Mouse (Mus musculus): Measurements from ENCODE around the gene Gpd1. TPM values are rescaled to one million over a fixed set of nuclear protein-coding genes. Genes with fewer than 3 reads are reported as not detected.
"Not testable (repeated sequence)": the region's sequence is repeated elsewhere in the genome, so short reads cannot be mapped to it uniquely, and the experiment has no call there.

The Gpd1 gene
- polyA plus RNA-seq, 1 experiment from 2014 or later: 0.92 TPM

DNA sequence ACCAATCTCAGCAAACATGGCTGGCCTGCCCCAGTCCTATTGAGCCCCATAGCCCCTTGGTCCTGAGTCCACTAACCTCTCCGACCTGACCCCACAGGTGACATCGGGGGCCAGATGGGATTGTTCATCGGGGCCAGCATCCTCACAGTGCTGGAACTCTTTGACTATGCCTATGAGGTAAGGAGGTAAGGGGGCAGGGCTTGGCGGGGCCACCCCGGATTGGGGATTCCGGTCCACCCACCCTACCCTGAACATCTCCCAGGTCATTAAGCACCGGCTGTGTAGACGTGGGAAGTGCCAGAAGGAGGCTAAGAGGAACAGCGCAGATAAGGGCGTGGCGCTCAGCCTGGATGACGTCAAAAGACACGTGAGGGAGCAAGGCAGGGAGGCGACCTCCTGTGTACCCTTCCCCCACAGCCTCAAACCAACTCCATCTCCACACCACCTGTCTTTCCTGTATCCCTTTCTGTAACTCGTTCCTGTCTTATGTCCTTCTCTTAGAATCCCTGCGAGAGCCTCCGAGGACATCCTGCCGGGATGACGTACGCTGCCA is 18.7 kb upstream of the Gpd1 start:
- H3K27me3 ChIP-seq (ENCODE audit: control insufficient read depth, insufficient read depth, low read length): no peaks in the 10 kb centered on the region
- 43% methylated on average over 20 of the region's 20 CpGs for WGBS
- H3K4me3 ChIP-seq (replicated peaks; ENCODE audit: low read depth, low read length): no peak overlapping the region
- H3K4me1 ChIP-seq (ENCODE audit: control insufficient read depth, insufficient read depth, low read length): peaks cover 8% of the 10 kb centered on the region
- H3K36me3 ChIP-seq (ENCODE audit: control insufficient read depth, insufficient read depth, low read length): peaks cover 60% of the 10 kb centered on the region
- H3K4me2 ChIP-seq (ENCODE audit: low read length): no peak overlapping the region
- no peak for DNase-seq
- H3K27ac ChIP-seq (replicated peaks; ENCODE audit: low read depth, low read length): no peak overlapping the region
- no peak overlapping the region for H3K9ac ChIP-seq (replicated peaks; ENCODE audit: low read length)
- ATAC-seq (ENCODE audit: low FRiP score, low TSS enrichment): no peak
- no peaks in the 10 kb centered on the region for H3K9me3 ChIP-seq (ENCODE audit: control insufficient read depth, low read length)

DNA sequence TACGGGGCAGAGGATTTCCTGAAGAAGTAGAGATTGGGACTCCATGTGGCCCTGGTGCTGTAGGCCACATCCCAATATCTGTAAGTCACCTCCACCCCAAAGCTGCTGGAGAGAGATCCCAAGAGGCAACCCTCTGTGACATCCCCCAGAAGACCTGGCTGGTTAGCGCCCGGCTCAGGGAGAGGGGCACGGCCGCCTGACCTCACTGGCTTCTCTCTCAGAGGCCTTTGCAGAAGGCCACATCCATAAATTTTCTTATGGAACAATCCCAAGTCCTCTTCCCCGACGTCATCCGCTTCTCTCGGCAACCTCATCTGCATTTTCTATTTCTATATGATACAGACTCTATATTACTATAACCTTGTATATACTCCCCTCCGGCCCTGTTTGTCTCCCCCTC is 17.6 kb upstream of the Gpd1 start:
- H3K9ac ChIP-seq (replicated peaks; ENCODE audit: low read length): no peak overlapping the region
- ATAC-seq (ENCODE audit: low FRiP score, low TSS enrichment) (no peak), DNase-seq (no peak)
- H3K4me3 ChIP-seq (replicated peaks; ENCODE audit: low read depth, low read length): no peak overlapping the region
- H3K4me2 ChIP-seq (ENCODE audit: low read length): no peak overlapping the region
- H3K27me3 ChIP-seq (ENCODE audit: control insufficient read depth, insufficient read depth, low read length): no peaks in the 10 kb centered on the region
- no peaks in the 10 kb centered on the region for H3K9me3 ChIP-seq (ENCODE audit: control insufficient read depth, low read length)
- 91% methylated on average over 10 of the region's 10 CpGs for WGBS
- no peak overlapping the region for H3K27ac ChIP-seq (replicated peaks; ENCODE audit: low read depth, low read length)
- H3K4me1 ChIP-seq (ENCODE audit: control insufficient read depth, insufficient read depth, low read length): peaks cover 19% of the 10 kb centered on the region
- H3K36me3 ChIP-seq (ENCODE audit: control insufficient read depth, insufficient read depth, low read length): peaks cover 68% of the 10 kb centered on the region

DNA sequence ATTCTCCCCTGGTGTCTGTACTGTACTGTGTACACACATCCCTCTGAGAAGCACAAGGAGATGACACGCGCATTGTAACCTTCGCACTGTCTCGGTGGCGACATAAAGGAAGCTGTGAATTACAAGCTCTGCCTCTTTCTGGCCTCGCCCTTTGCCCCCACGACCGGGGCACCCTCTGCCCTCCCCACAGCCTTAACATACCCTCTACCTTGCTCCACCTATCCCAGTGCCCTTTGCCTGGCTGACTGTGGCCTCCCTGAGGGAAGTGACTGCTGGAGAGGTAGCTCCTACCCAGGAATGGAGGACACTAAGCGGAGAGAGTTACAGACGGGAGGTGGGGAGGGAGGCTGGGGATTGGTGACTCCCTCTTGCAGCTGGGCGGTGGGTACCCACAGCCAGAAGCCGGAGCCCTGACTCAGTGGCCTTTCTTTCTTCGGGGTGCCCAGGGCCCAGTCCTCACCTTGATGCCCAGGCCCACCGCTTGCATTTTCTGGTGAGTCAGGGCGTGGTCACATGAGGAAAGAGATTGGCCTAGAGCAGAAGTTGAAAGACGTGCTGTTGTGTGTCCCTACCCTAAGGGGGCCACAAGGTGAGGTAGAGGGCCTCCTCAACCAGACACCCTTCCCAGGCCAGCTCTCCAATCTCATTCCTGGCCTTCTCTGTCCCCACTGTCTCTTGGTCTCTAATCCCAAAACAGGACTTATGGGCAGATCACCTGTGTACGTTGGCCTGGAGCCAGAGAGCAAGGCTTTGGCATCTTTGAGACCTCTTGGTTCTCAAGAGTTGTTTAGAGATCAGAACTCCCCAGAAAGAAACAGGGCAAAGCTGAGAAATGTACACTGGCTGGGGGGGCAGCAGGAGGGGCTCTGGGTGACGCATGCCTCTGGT is 16.9 kb upstream of the Gpd1 start:
- no peak for DNase-seq
- Histone ChIP-seq H3K9me3 (ENCODE audit: control insufficient read depth, low read length) (no peaks in the 10 kb centered on the region), H3K4me3 (replicated peaks; ENCODE audit: low read depth, low read length) (no peak overlapping the region), H3K27ac (replicated peaks; ENCODE audit: low read depth, low read length) (0 out of 2 replicates have a peak overlapping the region, but pooled peaks have one; percentile 26), H3K4me2 (ENCODE audit: low read length) (no peak overlapping the region), H3K4me1 (ENCODE audit: control insufficient read depth, insufficient read depth, low read length) (peaks cover 22% of the 10 kb centered on the region), H3K36me3 (ENCODE audit: control insufficient read depth, insufficient read depth, low read length) (peaks cover 66% of the 10 kb centered on the region), H3K27me3 (ENCODE audit: control insufficient read depth, insufficient read depth, low read length) (no peaks in the 10 kb centered on the region), H3K9ac (replicated peaks; ENCODE audit: low read length) (no peak overlapping the region)
- 89% methylated on average over 18 of the region's 18 CpGs for WGBS
- no peak for ATAC-seq (ENCODE audit: low FRiP score, low TSS enrichment)

DNA sequence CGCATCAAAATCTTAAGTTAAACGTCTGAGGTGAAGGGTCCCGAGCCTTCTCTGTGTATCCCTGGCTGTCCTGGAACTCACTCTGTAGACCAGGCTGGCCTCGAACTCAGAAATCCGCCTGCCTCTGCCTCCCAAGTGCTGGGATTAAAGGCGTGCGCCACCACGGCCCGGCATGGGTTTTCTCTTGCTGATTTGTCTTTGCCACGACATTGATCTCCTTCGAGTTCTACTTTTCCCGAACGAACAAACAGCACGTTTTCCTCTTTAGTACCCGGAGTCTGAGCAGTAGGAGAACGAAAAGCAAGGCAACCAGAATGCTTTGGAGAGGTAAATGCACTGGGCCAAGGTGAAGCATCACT is 15.7 kb upstream of the Gpd1 start:
- peak overlapping the region; percentile 85 for H3K4me3 ChIP-seq (replicated peaks; ENCODE audit: low read depth, low read length)
- H3K4me2 ChIP-seq (ENCODE audit: low read length): peak overlapping the region; percentile 98
- H3K36me3 ChIP-seq (ENCODE audit: control insufficient read depth, insufficient read depth, low read length): peaks cover 63% of the 10 kb centered on the region
- H3K9ac ChIP-seq (replicated peaks; ENCODE audit: low read length): peak overlapping the region; percentile 99; the same call in 1 of the 2 replicates
- WGBS: 49% methylated on average over 16 of the region's 16 CpGs
- peak overlapping the region; percentile 99 for H3K27ac ChIP-seq (replicated peaks; ENCODE audit: low read depth, low read length)
- not testable (repeated sequence) for DNase-seq; H3K27me3 ChIP-seq (ENCODE audit: control insufficient read depth, insufficient read depth, low read length); ATAC-seq (ENCODE audit: low FRiP score, low TSS enrichment); H3K9me3 ChIP-seq (ENCODE audit: control insufficient read depth, low read length)
- H3K4me1 ChIP-seq (ENCODE audit: control insufficient read depth, insufficient read depth, low read length): peaks cover 22% of the 10 kb centered on the region

DNA sequence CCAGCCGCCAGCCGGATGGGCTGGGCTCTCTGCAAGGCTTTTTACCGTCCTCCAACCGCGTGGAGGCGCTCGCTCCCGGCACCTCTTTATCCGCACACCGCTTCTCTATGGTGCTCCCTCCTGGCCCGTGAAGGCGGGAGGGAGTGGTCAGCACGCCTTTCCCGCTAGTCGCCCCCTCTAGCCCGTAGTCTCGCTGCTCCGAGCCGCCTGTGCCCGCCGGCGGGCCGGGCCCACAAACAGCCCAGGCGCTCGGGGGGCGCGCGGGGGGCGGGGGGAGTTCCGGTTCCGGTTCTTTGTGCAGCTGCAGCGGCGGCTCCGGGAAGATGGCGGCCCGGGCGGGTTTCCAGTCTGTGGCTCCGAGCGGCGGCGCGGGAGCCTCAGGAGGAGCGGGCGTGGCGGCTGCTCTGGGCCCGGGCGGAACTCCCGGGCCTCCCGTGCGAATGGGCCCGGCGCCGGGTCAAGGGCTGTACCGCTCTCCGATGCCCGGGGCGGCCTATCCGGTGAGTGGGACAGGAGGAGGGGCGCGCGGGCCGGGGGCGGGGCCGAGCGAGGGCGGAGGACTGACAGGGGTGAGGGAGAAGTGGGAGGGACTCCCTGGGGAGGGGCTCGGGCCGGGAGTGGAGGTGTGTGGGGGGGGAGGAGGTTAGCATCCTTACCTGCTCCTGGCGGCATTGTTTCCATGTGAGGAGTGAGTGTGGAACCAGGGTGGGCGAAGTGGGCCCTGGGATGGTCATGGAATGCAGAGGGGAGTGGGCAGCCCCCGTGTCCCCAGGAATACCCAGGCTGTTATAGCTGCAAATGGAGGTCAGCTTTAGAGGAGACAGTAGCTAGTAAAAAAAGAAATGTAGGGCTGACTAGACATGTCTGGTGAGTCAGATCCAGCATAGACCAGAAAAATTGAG is 15.1 kb upstream of the Gpd1 start, which contains the start of gene Smarcd1:
Gene Smarcd1, plus strand, starts transcription at position 131 of the 902 bp plus-strand sequence.
- Histone ChIP-seq H3K4me1 (ENCODE audit: control insufficient read depth, insufficient read depth, low read length) (peaks cover 22% of the 10 kb centered on the region), H3K9me3 (ENCODE audit: control insufficient read depth, low read length) (no peaks in the 10 kb centered on the region), H3K36me3 (ENCODE audit: control insufficient read depth, insufficient read depth, low read length) (peaks cover 63% of the 10 kb centered on the region), H3K4me3 (replicated peaks; ENCODE audit: low read depth, low read length) (peak within 1 kb of the TSS; percentile 85), H3K4me2 (ENCODE audit: low read length) (peak within 1 kb of the TSS; percentile 98), H3K27me3 (ENCODE audit: control insufficient read depth, insufficient read depth, low read length) (no peaks in the 10 kb centered on the region), H3K9ac (replicated peaks; ENCODE audit: low read length) (peak within 1 kb of the TSS; percentile 99), H3K27ac (replicated peaks; ENCODE audit: low read depth, low read length) (peak within 1 kb of the TSS; percentile 99)
- peak; percentile 98 for DNase-seq
- under 1% methylated on average over 71 of the region's 71 CpGs for WGBS
- peak; percentile 96 for ATAC-seq (ENCODE audit: low FRiP score, low TSS enrichment)

DNA sequence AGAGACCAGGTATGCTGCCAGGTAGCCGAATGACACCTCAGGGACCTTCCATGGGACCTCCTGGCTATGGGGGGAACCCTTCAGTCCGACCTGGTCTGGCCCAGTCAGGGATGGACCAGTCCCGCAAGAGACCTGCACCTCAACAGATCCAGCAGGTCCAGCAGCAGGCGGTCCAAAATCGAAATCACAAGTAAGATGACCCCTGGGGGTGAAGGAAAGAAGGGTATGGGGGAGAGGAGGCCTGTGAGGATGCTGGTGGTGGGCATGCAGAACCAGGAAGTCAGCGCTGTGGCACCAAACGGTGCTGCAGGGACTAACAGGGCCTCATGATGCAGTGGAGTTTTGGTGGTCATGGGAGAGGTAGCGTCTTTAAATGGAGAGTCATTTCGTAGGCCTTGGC is 14.2 kb upstream of the Gpd1 start:
- peak overlapping the region; percentile 85 for H3K4me3 ChIP-seq (replicated peaks; ENCODE audit: low read depth, low read length)
- no peaks in the 10 kb centered on the region for H3K27me3 ChIP-seq (ENCODE audit: control insufficient read depth, insufficient read depth, low read length)
- H3K4me1 ChIP-seq (ENCODE audit: control insufficient read depth, insufficient read depth, low read length): peaks cover 22% of the 10 kb centered on the region
- peak overlapping the region; percentile 98 for H3K4me2 ChIP-seq (ENCODE audit: low read length)
- no peaks in the 10 kb centered on the region for H3K9me3 ChIP-seq (ENCODE audit: control insufficient read depth, low read length)
- ATAC-seq (ENCODE audit: low FRiP score, low TSS enrichment): no peak
- 54% methylated on average over 9 of the region's 9 CpGs for WGBS
- H3K36me3 ChIP-seq (ENCODE audit: control insufficient read depth, insufficient read depth, low read length): peaks cover 63% of the 10 kb centered on the region
- peak overlapping the region; percentile 99 for H3K27ac ChIP-seq (replicated peaks; ENCODE audit: low read depth, low read length)
- H3K9ac ChIP-seq (replicated peaks; ENCODE audit: low read length): peak overlapping the region; percentile 99
- DNase-seq: no peak

DNA sequence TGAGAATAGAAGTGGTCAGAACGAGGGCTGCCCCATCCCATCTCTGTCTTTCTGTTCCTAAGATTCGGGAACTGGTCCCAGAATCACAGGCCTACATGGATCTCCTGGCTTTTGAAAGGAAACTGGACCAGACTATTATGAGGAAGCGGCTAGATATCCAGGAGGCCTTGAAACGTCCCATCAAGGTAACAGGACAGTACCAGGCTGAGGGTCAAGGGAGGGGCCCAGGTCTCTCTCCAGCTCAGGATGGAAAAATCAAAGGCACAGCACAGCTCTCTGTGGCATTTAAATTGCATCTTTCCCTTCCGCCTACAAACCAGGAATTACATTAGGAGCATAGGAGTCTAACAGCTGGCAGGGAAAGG is 13.7 kb upstream of the Gpd1 start:
- Histone ChIP-seq H3K4me3 (replicated peaks; ENCODE audit: low read depth, low read length) (peak overlapping the region; percentile 85), H3K27ac (replicated peaks; ENCODE audit: low read depth, low read length) (peak overlapping the region; percentile 99), H3K27me3 (ENCODE audit: control insufficient read depth, insufficient read depth, low read length) (no peaks in the 10 kb centered on the region), H3K4me1 (ENCODE audit: control insufficient read depth, insufficient read depth, low read length) (peaks cover 22% of the 10 kb centered on the region), H3K9me3 (ENCODE audit: control insufficient read depth, low read length) (no peaks in the 10 kb centered on the region), H3K36me3 (ENCODE audit: control insufficient read depth, insufficient read depth, low read length) (peaks cover 64% of the 10 kb centered on the region), H3K9ac (replicated peaks; ENCODE audit: low read length) (peak overlapping the region; percentile 99), H3K4me2 (ENCODE audit: low read length) (peak overlapping the region; percentile 98)
- 55% methylated on average over 5 of the region's 5 CpGs for WGBS
- DNase-seq: no peak
- no peak for ATAC-seq (ENCODE audit: low FRiP score, low TSS enrichment)

DNA sequence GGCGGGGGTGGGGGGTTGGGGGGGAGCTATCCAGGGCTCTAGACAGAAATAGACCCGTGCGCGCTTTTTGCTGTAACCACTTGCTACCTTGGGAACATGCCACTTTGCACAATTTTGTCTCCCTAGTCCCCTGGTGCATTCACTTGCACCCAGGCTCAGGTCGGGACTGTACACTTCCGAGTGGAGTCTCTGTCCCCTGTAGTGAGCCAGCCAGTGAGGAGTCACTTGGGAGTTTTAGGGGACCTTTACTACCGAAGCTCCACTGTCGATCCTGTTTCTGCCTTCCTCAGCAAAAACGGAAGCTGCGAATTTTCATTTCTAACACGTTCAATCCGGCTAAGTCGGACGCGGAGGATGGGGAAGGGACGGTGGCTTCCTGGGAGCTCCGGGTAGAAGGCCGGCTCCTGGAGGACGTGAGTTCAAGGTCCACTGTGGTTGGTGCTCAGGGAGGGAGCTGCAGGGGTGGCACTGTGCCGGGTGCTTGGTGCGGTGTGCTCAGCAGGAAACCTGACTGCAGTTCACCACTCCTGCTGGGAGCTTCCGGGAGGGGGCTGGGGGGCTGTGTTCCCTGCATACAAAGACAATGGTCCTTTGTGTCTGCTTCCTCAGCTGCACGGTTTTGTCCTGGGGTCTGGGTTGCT is 13.2 kb upstream of the Gpd1 start:
- no peak for DNase-seq

More for the DNA sequence above, 13.2 kb upstream of the Gpd1 start:
- H3K27ac ChIP-seq (replicated peaks; ENCODE audit: low read depth, low read length): peak overlapping the region; percentile 99
- H3K27me3 ChIP-seq (ENCODE audit: control insufficient read depth, insufficient read depth, low read length): no peaks in the 10 kb centered on the region
- 16% methylated on average over 23 of the region's 23 CpGs for WGBS
- H3K9me3 ChIP-seq (ENCODE audit: control insufficient read depth, low read length): no peaks in the 10 kb centered on the region
- peak overlapping the region; percentile 98 for H3K4me2 ChIP-seq (ENCODE audit: low read length)
- peak overlapping the region; percentile 85 for H3K4me3 ChIP-seq (replicated peaks; ENCODE audit: low read depth, low read length)
- peak overlapping the region; percentile 99 for H3K9ac ChIP-seq (replicated peaks; ENCODE audit: low read length)
- H3K4me1 ChIP-seq (ENCODE audit: control insufficient read depth, insufficient read depth, low read length): peaks cover 22% of the 10 kb centered on the region
- H3K36me3 ChIP-seq (ENCODE audit: control insufficient read depth, insufficient read depth, low read length): peaks cover 64% of the 10 kb centered on the region
- no peak for ATAC-seq (ENCODE audit: low FRiP score, low TSS enrichment)
